Mouse (Mus musculus) adrenal gland, postnatal 36 days (tissue): ENCODE measurements at regions not wholly inside any gene's neighbourhood (a gene's known extent, or its start where the extent isn't known, plus 50 kb on each side); places are given as distances from the start of the nearest gene placed in this dataset.
A peak's percentile ranks its signal among the peaks of the same experiment; 100 is the strongest.

ENCODE experiments used
- DNase-seq, 2 experiments: peaks; one replicate each; pipeline ENCODE4 v3.0.0; 2021; ENCODE audit warnings: mixed read lengths in 1 of 2

DNA sequence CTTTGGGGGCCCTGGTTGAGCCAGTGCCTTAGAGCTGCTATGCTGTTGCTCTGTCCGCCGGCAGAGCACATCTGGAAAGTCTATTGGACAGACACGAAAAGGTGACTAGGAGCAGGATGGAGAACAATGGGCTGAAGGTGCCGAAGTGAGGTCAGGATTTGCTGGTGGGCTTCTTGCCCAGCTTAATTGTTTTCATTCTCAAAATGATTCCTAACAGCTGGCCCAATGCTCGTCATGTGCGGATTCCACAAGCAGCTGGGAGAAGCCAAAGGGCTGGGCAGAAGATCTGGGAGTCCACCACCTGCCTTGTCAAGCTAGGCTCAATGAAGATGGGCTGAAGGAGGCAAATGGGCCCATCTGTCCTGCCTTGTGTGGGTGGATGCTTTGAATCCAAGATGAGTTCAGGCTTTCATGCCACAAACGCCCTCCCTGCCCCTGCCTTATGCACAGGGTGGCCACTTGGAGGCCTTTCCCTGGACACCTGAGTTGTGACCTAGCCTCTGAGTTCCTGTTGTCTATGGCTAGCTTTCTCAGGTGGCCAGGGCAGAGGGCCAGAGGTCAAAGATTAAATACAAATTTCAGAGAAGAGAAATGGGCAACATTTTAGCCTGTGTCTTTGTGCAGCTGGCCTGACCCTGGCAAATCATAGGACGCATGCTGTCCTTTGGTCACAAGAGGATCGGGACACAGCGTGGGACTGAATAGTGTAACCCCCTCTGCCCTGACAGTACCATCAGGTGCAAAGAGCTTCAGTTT lies 95.9 kb downstream of the Snx19 start:
- DNase-seq: no peak

- DNase-seq: no peak
Measured at GRCm38 (mm10) chr9:30521556-30522240, 94.8 kb downstream of the Snx19 start.

GRCm38 (mm10) chr9:30520853-30521439 lies 94.0 kb downstream of the Snx19 start:
- DNase-seq: peak; percentile 12 to 19

DNA sequence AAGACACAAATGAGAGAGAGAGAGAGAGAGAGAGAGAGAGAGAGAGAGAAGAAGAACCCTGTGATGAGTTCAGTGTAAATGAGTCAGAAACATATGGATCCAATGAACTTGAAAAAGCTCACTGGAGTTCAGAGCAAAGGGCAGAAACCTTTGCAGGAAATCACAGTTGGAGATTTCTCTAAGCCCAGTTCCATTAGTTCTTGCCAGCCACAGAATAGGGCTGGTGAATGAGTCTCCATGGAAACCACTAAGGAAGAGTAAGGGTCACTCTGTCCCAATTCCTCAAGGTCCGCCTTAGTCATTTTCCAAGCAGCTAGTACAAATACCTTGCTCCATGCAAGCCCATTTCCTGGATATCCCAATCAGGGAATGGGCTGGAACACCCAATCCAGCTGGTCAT lies 93.2 kb downstream of the Snx19 start:
- no peak for DNase-seq

DNA sequence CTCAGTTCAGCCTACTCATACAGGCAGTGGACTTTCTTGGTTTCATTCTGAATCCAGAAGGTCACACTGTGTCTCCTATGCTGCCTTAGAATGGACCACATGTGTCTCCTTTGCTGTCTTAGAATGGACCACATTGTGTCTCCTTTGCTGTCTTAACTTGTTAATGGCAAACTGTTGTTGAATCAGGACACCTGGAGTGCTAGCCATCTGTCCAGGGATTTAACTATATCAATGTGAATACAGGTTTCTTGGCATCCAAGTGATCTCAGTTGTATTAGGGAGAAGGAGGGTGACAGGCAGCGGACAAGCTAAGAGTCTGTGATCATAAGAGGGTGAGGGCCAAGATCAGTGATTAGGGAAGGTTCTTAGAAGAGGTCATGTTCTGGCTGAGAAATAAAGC lies 92.3 kb downstream of the Snx19 start:
- DNase-seq: no peak
